ENCODE assay signal across 19 mouse cellular contexts in genomic region chr7:78955086-78955485, GRCm38 (mm10). TPM values are rescaled to one million over a fixed set of nuclear protein-coding genes. Genes with fewer than 3 reads are reported as not detected.
DNase-seq lines count a peak whose midpoint lies in the region; ATAC-seq and TF ChIP-seq lines count a peak whose summit lies in the region.
"Had no signal": no experiment of that assay in that cellular context is flagged by ENCODE, and none has a peak within 500 bp of the region (broad histone marks: within the 10 kb centered on the region; RNA-seq: fewer than 3 reads in every experiment).

No protein-coding gene starts in this region.

- no peaks in the 10 kb centered on the region for H3K27me3 ChIP-seq in forebrain, postnatal 0 days (ENCODE audit: insufficient read depth, low read length)
- no peaks in the 10 kb centered on the region for H3K27me3 ChIP-seq in forebrain, embryonic 12.5 days
- no peaks in the 10 kb centered on the region for H3K27me3 ChIP-seq in lung, embryonic 16.5 days (ENCODE audit: control insufficient read depth, insufficient read depth, low read depth, low read length)
- no peaks in the 10 kb centered on the region for H3K27me3 ChIP-seq in embryonic facial prominence, embryonic 14.5 days (replicated peaks; ENCODE audit: control insufficient read depth, insufficient read depth, low read length)
- H3K27me3 ChIP-seq: embryonic facial prominence, embryonic 12.5 days; hindbrain, embryonic 15.5 days had no signal

- no peak for TF ChIP-seq CTCF in forebrain, postnatal 0 days (IDR thresholded peaks at IDR 0.05; ENCODE audit: low read depth)

- 77% methylated on average over 6 of the region's 6 CpGs for WGBS in forebrain, postnatal 0 days
- 93% methylated on average over 6 of the region's 6 CpGs for WGBS in forebrain, embryonic 12.5 days
- WGBS in lung, embryonic 16.5 days = 80% methylated on average over 6 of the region's 6 CpGs
- 73% methylated on average over 6 of the region's 6 CpGs for WGBS in embryonic facial prominence, embryonic 14.5 days

- H3K27ac ChIP-seq in forebrain, postnatal 0 days (ENCODE audit: low read depth, low read length) = no peak overlapping the region
- H3K27ac ChIP-seq in forebrain, embryonic 12.5 days = no peak overlapping the region
- H3K27ac ChIP-seq in lung, embryonic 16.5 days (ENCODE audit: low read length) = no peak overlapping the region
- H3K27ac ChIP-seq in embryonic facial prominence, embryonic 14.5 days (replicated peaks; ENCODE audit: low read depth, low read length) = peak overlapping the region; percentile 28; the same call in 1 of the 2 replicates
- H3K27ac ChIP-seq: embryonic facial prominence, embryonic 12.5 days; heart, adult 2 months; hindbrain, embryonic 15.5 days; stomach, postnatal 0 days had no signal

- no peaks in the 10 kb centered on the region for H3K36me3 ChIP-seq in forebrain, postnatal 0 days (ENCODE audit: insufficient read depth)
- no peaks in the 10 kb centered on the region for H3K36me3 ChIP-seq in forebrain, embryonic 12.5 days (replicated peaks)
- H3K36me3 ChIP-seq in lung, embryonic 16.5 days (ENCODE audit: control insufficient read depth, insufficient read depth, low read length) = no peaks in the 10 kb centered on the region
- no peaks in the 10 kb centered on the region for H3K36me3 ChIP-seq in embryonic facial prominence, embryonic 14.5 days (ENCODE audit: control insufficient read depth, insufficient read depth, low read length)
- H3K36me3 ChIP-seq: embryonic facial prominence, embryonic 12.5 days; hindbrain, embryonic 15.5 days had no signal

- no peaks in the 10 kb centered on the region for H3K4me1 ChIP-seq in forebrain, postnatal 0 days (ENCODE audit: insufficient read depth)
- H3K4me1 ChIP-seq in forebrain, embryonic 12.5 days = peaks cover 7% of the 10 kb centered on the region
- H3K4me1 ChIP-seq in lung, embryonic 16.5 days (replicated peaks; ENCODE audit: control insufficient read depth, insufficient read depth, low read length) = no peaks in the 10 kb centered on the region
- H3K4me1 ChIP-seq in embryonic facial prominence, embryonic 14.5 days (ENCODE audit: control insufficient read depth, insufficient read depth, low read length) = peaks cover 19% of the 10 kb centered on the region

- DNase-seq in forebrain, postnatal 0 days = peak; percentile 29
- no peak for DNase-seq in lung, postnatal 25 days (ENCODE audit: low spot score)
- DNase-seq in embryonic facial prominence, embryonic 14.5 days (ENCODE audit: low spot score) = peak; percentile 38
- DNase-seq in layer of hippocampus, postnatal 10 days (ENCODE audit: low spot score in 2 of 2) = peak; percentile 52 to 55
- DNase-seq: adrenal gland, postnatal 36 days; B cell, adult 2 months; cerebellum, adult 2 months; gastrocnemius, postnatal 14 days; heart, adult 2 months; heart, postnatal 36 days; liver had no signal

- no peak overlapping the region for H3K9ac ChIP-seq in forebrain, postnatal 0 days
- no peak overlapping the region for H3K9ac ChIP-seq in forebrain, embryonic 12.5 days
- no peak overlapping the region for H3K9ac ChIP-seq in lung, embryonic 16.5 days (ENCODE audit: low read length)
- no peak overlapping the region for H3K9ac ChIP-seq in embryonic facial prominence, embryonic 14.5 days (ENCODE audit: low read depth, low read length)
- H3K9ac ChIP-seq: embryonic facial prominence, embryonic 12.5 days; hindbrain, embryonic 15.5 days had no signal

- no peaks in the 10 kb centered on the region for H3K9me3 ChIP-seq in forebrain, postnatal 0 days (ENCODE audit: low read length)
- no peaks in the 10 kb centered on the region for H3K9me3 ChIP-seq in forebrain, embryonic 12.5 days
- no peaks in the 10 kb centered on the region for H3K9me3 ChIP-seq in lung, embryonic 16.5 days (ENCODE audit: control insufficient read depth, low read length)
- H3K9me3 ChIP-seq in embryonic facial prominence, embryonic 14.5 days (ENCODE audit: control insufficient read depth, low read length) = no peaks in the 10 kb centered on the region
- H3K9me3 ChIP-seq: embryonic facial prominence, embryonic 12.5 days; hindbrain, embryonic 15.5 days had no signal

- H3K4me3 ChIP-seq in forebrain, postnatal 0 days (ENCODE audit: low read depth, low read length) = no peak overlapping the region
- no peak overlapping the region for H3K4me3 ChIP-seq in forebrain, embryonic 12.5 days (replicated peaks)
- H3K4me3 ChIP-seq in lung, embryonic 16.5 days (ENCODE audit: low read length) = no peak overlapping the region
- no peak overlapping the region for H3K4me3 ChIP-seq in embryonic facial prominence, embryonic 14.5 days (ENCODE audit: low read depth, low read length)
- H3K4me3 ChIP-seq: embryonic facial prominence, embryonic 12.5 days; heart, adult 2 months; hindbrain, embryonic 15.5 days had no signal

- ATAC-seq in forebrain, postnatal 0 days = peak; percentile 45
- ATAC-seq in forebrain, embryonic 12.5 days (ENCODE audit: low FRiP score) = no peak
- 0 out of 2 replicates have a peak, but pooled peaks have one; percentile 20 for ATAC-seq in lung, embryonic 16.5 days (ENCODE audit: low read depth)
- ATAC-seq in embryonic facial prominence, embryonic 14.5 days (ENCODE audit: low read depth) = 0 out of 2 replicates have a peak, but pooled peaks have one; percentile 9
- ATAC-seq in megakaryocyte, adult 5-6 weeks (ENCODE audit: poor library complexity, severe bottlenecking) = no peak
- ATAC-seq: intestine, embryonic 16.5 days; midbrain, embryonic 16.5 days had no signal

- H3K4me2 ChIP-seq in forebrain, postnatal 0 days (ENCODE audit: low read depth) = no peak overlapping the region
- no peak overlapping the region for H3K4me2 ChIP-seq in forebrain, embryonic 12.5 days
- H3K4me2 ChIP-seq in lung, embryonic 16.5 days (ENCODE audit: low read depth, low read length) = no peak overlapping the region
- no peak overlapping the region for H3K4me2 ChIP-seq in embryonic facial prominence, embryonic 14.5 days (ENCODE audit: low read depth, low read length)
- H3K4me2 ChIP-seq: embryonic facial prominence, embryonic 12.5 days; hindbrain, embryonic 15.5 days had no signal

RNA-seq across cellular contexts. Expression of gene Isg20, which starts 41.9 kb away (rescaled TPM):
- total RNA-seq in forebrain, postnatal 0 days (2014; rRNA removed) = 0.38 and 2.2 TPM in 2 replicates
- polyA plus RNA-seq in forebrain, postnatal 0 days (2015; fragmentation: Nextera tagmentation; extraction: Ambion mirVana) = 0.87 and 1.6 TPM in 2 replicates
- 0.29 TPM in 1 of 2 replicates, not detected in the other for polyA plus RNA-seq in forebrain, embryonic 12.5 days (2016; fragmentation: Nextera tagmentation; extraction: Ambion mirVana)
- 12.8 and 21.5 TPM in 2 replicates for polyA plus RNA-seq in lung, embryonic 16.5 days (2015; fragmentation: Nextera tagmentation; extraction: Ambion mirVana)
- 3.4 and 5.1 TPM in 2 replicates for polyA plus RNA-seq in embryonic facial prominence, embryonic 14.5 days (2014; fragmentation: Nextera tagmentation; extraction: Ambion mirVana)
- 1 to 10 TPM in 1 of 2 experiments, under 1 TPM in 1; 0.73 to 1.2 TPM for total RNA-seq in layer of hippocampus, postnatal 10 days (2021)
- total RNA-seq in megakaryocyte, adult 5-6 weeks (2015) = 25.8 and 30.9 TPM in 2 replicates
- total RNA-seq in megakaryocyte, adult 5-6 weeks (2017) = 10.6 and 12.1 TPM in 2 replicates

RNA-seq across cellular contexts. Expression of gene Aen, which starts 59.4 kb away (rescaled TPM):
- 40.5 and 43.1 TPM in 2 replicates for total RNA-seq in forebrain, postnatal 0 days (2014; rRNA removed)
- 57.7 and 58.9 TPM in 2 replicates for polyA plus RNA-seq in forebrain, postnatal 0 days (2015; fragmentation: Nextera tagmentation; extraction: Ambion mirVana)
- polyA plus RNA-seq in forebrain, embryonic 12.5 days (2016; fragmentation: Nextera tagmentation; extraction: Ambion mirVana) = 55.2 and 57.4 TPM in 2 replicates
- polyA plus RNA-seq in lung, embryonic 16.5 days (2015; fragmentation: Nextera tagmentation; extraction: Ambion mirVana) = 27.6 TPM in 2 replicates
- polyA plus RNA-seq in embryonic facial prominence, embryonic 14.5 days (2014; fragmentation: Nextera tagmentation; extraction: Ambion mirVana) = 31.8 and 32.7 TPM in 2 replicates
- total RNA-seq in layer of hippocampus, postnatal 10 days (2021) = 10 to 100 TPM; 32.3 to 36.5 TPM
- 3.9 and 5.6 TPM in 2 replicates for total RNA-seq in megakaryocyte, adult 5-6 weeks (2015)
- 13.2 and 18.4 TPM in 2 replicates for total RNA-seq in megakaryocyte, adult 5-6 weeks (2017)

Comparison
In these comparisons a context has a peak if more than half of its experiments do, and no peak if none do; other contexts are left out.
1. ATAC-seq: peak in forebrain, postnatal 0 days (single experiment), lung, embryonic 16.5 days (single experiment) and embryonic facial prominence, embryonic 14.5 days (single experiment); none in forebrain, embryonic 12.5 days (single experiment) and megakaryocyte, adult 5-6 weeks (single experiment).